Mouse (Mus musculus) spleen, adult 2 months (tissue): ENCODE results near the gene Igfbp7.

Source experiments
- CTCF ChIP-seq: fragments of 200-500 bp; IDR thresholded peaks from 2 replicates; pipeline ENCODE4 v1.5.1; 2011; ENCODE audit warnings: mild to moderate bottlenecking, inconsistent platforms; ENCODE audit not compliant: insufficient read depth, insufficient read length, insufficient replicate concordance; ENCODE audit errors: extremely low read depth
- POLR2A ChIP-seq: fragments of 200-500 bp; IDR thresholded peaks from 2 replicates; pipeline ENCODE4 v1.6.1; 2011; ENCODE audit warnings: low read depth, low read length, inconsistent platforms

DNA sequence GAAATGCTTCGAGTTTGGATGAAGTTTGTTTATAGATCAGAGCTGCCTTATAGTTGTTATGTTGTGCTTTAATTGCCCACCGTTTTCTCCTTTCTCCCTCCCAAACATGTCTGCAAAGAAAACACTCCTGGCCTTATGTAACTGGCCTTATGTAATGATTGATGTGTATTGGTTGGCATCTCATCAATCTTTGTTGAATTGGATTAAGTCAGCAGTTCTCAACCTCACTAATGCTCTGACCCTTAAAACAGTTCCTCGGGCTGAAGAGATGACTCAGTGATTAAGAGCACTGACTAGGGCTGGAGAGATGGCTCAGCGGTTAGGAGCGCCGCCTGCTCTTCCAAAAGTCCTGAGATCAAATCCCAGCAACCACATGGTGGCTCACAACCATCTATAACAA, 92.9 kb downstream of the Igfbp7 start:
- TF ChIP-seq CTCF (no peak), POLR2A (no peak)
